Mouse (Mus musculus) kidney, adult 2 months (tissue): ENCODE measurements around the gene Nexmif. TPM values are rescaled to one million over a fixed set of nuclear protein-coding genes. Genes with fewer than 3 reads are reported as not detected.

Experiments
- DNase-seq: peaks from one replicate; pipeline ENCODE4 v3.0.0; 2021
- H3K27ac ChIP-seq: fragments of 200-500 bp; 2 replicates; pipeline ENCODE4 v1.5.1; 2012; ENCODE audit warnings: low read depth, low read length, control low read depth, inconsistent platforms; ENCODE audit not compliant: insufficient read depth
- H3K27me3 ChIP-seq: fragments of 200-500 bp; replicated peaks from 2 replicates; pipeline ENCODE4 v1.6.1; 2012; ENCODE audit warnings: mild to moderate bottlenecking, moderate library complexity, low read length, inconsistent platforms; ENCODE audit not compliant: control insufficient read depth, insufficient read depth
- H3K36me3 ChIP-seq: fragments of 200-500 bp; 2 replicates; pipeline ENCODE4 v1.6.1; 2012; ENCODE audit warnings: mild to moderate bottlenecking, moderate library complexity, low read length, inconsistent platforms; ENCODE audit not compliant: control insufficient read depth, insufficient read depth
- H3K4me1 ChIP-seq: fragments of 200-500 bp; 2 replicates; pipeline ENCODE4 v1.6.1; 2011; ENCODE audit warnings: low read length; ENCODE audit not compliant: control insufficient read depth, insufficient read depth
- H3K4me3 ChIP-seq: fragments of 200-500 bp; 2 replicates; pipeline ENCODE4 v1.5.1; 2011; ENCODE audit warnings: mild to moderate bottlenecking, low read depth, low read length, control low read depth; ENCODE audit not compliant: insufficient read depth
- CTCF ChIP-seq: fragments of 200-500 bp; conservative IDR thresholded peaks from 2 replicates; pipeline ENCODE4 v1.5.1; 2011; ENCODE audit warnings: low read depth, mild to moderate bottlenecking, control low read depth, low read length, moderate library complexity, mixed read lengths; ENCODE audit not compliant: insufficient read depth, insufficient read length
- POLR2A ChIP-seq: fragments of 200-500 bp; IDR thresholded peaks from one replicate; pipeline ENCODE4 v1.6.1; 2011; ENCODE audit warnings: low read depth, low read length, control low read depth
- WGBS: fragments of 180-500 bp; shearing (Covaris S2); methylation state at CpG from one replicate; pipeline ENCODE4 v1.1.7; 2018; 5-methylcytosine and 5-hydroxymethylcytosine counted together
- polyA plus RNA-seq: library from polyadenylated mRNA; depleted of rRNA; stranded (reverse); fragments of >200 nt; gene quantifications from 2 replicates; pipeline ENCODE4 v1.2.3, GENCODE M21; 2012; rRNA removed

Nexmif gene
- polyA plus RNA-seq, 1 experiment, result 0.09 TPM

DNA sequence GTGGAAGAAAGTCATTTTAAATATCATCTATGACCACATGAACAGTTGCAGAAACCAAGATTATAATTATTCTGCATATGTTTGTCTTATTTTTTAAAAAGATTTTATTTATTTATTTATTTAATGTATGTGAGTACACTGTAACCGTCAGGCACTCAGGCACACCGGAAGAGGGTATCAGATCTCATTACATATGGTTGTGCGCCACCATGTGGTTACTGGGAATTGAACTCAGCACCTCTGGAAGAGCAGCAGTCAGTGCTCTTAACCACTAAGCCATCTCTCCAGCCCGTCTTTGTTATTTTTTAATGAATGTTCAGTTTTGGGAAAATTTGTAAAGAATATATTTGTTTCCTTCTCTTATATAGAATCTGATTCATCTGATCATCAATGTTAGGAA lies 168.2 kb downstream of the Nexmif start:
- TF ChIP-seq CTCF (peak; percentile 28; the same call in 1 of the 2 replicates), POLR2A (no peak)
- no peaks in the 10 kb centered on the region for H3K36me3 ChIP-seq
- H3K27ac ChIP-seq, result no peak overlapping the region
- DNase-seq, result peak; percentile 18
- no peaks in the 10 kb centered on the region for H3K4me1 ChIP-seq
- WGBS, result 36% methylated on average over 4 of the region's 4 CpGs
- H3K4me3 ChIP-seq, result no peak overlapping the region
- H3K27me3 ChIP-seq, result no peaks in the 10 kb centered on the region

Other genes starting within 250 kb of the Nexmif start
- 4.8 and 7.1 TPM in 2 replicates for gene Rlim, start 219.9 kb downstream of the Nexmif start, polyA plus RNA-seq
- gene Abcb7, start 212.7 kb upstream of the Nexmif start, polyA plus RNA-seq, result 3.9 and 5.0 TPM in 2 replicates